Mouse (Mus musculus): ENCODE measurements at regions not wholly inside any gene's neighbourhood (a gene's known extent, or its start where the extent isn't known, plus 50 kb on each side); places are given as distances from the start of the nearest gene placed in this dataset.

DNA sequence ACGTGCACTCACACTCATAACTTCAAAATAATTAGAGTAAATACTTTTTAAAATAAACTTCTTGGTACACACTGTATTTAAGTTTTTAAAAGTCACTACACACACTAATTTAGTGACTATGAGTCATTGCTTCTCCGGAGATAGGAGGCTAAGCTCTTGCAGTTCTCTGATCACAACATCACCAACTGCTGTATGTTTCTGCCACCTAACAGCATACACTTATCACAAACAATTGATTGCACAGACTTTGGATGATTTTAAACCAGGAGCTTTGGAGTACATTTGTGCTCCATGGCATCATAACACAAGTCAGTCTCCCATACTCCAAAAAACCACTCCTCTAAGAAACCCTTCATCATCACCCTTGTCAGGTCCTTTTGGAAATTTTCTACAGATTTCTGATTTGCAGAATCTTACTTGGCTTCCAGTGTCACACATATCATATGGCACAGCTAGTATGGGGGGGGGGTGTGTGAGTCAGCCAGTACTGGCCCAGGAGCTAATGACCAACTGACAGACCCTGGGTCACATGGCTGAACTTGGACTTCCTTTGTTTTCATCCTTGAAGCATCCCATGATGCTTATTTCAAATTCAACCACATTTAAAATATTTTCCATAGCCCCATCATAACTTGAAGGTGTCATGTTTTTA lies 179.1 kb upstream of the Tmtc1 start:
- no peak overlapping the region for H3K4me3 ChIP-seq
- peaks cover 12% of the 10 kb centered on the region; the same call in 1 of the 2 replicates for H3K4me1 ChIP-seq
- H3K27ac ChIP-seq, result no peak overlapping the region
- H3K9me3 ChIP-seq, result no peaks in the 10 kb centered on the region
- no peaks in the 10 kb centered on the region for H3K27me3 ChIP-seq (ENCODE audit: insufficient read depth, poor library complexity, severe bottlenecking)
- WGBS, result 88% methylated on average over 2 of the region's 2 CpGs
- no peaks in the 10 kb centered on the region for H3K36me3 ChIP-seq
- no peak for DNase-seq (ENCODE audit: low spot score)

DNA sequence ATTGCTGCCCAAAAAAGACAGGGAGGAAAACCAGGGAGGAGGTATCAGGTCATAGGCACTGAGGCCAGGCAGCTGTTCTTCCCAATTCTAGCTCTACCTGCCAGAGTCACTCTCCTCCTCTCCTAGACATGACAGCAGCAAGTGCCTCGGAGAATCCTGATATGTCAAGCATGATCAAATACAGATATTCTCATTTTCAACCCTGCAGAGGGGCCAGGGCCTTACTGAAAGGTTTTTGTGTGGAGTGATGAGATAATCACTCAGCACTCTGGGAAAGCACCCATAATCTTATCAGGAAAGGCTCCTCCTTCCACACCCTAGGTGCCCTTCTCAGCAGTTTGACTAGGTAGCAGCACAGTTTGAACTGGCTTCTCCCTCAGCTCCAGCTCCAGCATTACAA lies 175.8 kb upstream of the Tmtc1 start:
- Histone ChIP-seq H3K4me3 (no peak overlapping the region), H3K27ac (no peak overlapping the region), H3K27me3 (ENCODE audit: insufficient read depth, poor library complexity, severe bottlenecking) (no peaks in the 10 kb centered on the region), H3K36me3 (no peaks in the 10 kb centered on the region), H3K4me1 (peaks cover 25% of the 10 kb centered on the region), H3K9me3 (no peaks in the 10 kb centered on the region)
- no peak for DNase-seq (ENCODE audit: low spot score)
- WGBS, result 23% methylated on average over 1 of the region's 1 CpGs

DNA sequence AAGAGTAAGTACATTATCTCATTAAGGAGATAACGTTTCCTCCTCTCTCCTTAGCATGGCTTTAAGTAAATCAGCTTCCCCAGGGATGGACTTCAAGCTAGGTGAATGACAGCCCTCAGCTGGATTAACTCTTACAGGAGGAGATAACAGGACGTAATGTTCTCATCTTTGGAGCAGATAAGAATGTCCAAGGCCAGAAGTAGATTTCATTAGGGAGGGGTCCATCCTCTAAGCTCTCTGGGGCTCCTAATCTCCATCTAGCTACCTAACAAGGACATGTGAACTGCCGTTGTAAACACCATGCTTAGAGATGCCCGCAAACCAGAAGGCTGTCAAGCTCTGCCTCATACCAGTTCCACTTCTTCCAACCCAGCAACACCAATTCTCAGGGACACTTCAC lies 171.7 kb upstream of the Tmtc1 start:
- Histone ChIP-seq H3K9me3 (no peaks in the 10 kb centered on the region), H3K36me3 (no peaks in the 10 kb centered on the region), H3K4me3 (peak overlapping the region; percentile 22), H3K27ac (peak overlapping the region; percentile 59; the same call in 1 of the 2 replicates), H3K27me3 (ENCODE audit: insufficient read depth, poor library complexity, severe bottlenecking) (no peaks in the 10 kb centered on the region), H3K4me1 (peaks cover 31% of the 10 kb centered on the region)
- WGBS, result 4% methylated on average over 4 of the region's 4 CpGs
- DNase-seq (ENCODE audit: low spot score), result peak; percentile 74

DNA sequence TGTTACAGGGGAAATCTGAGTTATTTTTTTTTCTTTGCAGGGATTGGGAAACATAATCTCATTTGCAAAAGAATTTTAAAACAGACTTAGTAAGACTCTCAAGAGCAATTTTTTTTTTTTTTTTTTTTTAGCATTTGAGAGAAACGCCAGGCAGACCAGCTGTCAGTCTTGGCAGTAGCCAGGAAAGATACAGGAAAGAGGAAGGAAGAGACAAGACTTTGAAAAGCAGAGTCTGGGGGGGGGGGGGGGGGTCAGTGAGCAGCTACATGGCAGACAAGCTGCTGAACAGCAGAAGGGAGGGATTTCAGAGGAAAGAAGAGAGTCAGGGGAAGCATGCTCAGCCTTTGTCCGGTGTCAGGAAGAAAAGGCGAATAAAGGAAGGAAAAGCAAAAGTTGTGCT lies 171.3 kb upstream of the Tmtc1 start:
- H3K27me3 ChIP-seq (ENCODE audit: insufficient read depth, poor library complexity, severe bottlenecking), result no peaks in the 10 kb centered on the region
- peak overlapping the region; percentile 59; the same call in 1 of the 2 replicates for H3K27ac ChIP-seq
- no peak for DNase-seq (ENCODE audit: low spot score)
- H3K36me3 ChIP-seq, result no peaks in the 10 kb centered on the region
- H3K4me1 ChIP-seq, result peaks cover 28% of the 10 kb centered on the region
- H3K9me3 ChIP-seq, result no peaks in the 10 kb centered on the region
- WGBS, result 12% methylated on average over 3 of the region's 3 CpGs
- H3K4me3 ChIP-seq, result peak overlapping the region; percentile 22; the same call in 1 of the 2 replicates

DNA sequence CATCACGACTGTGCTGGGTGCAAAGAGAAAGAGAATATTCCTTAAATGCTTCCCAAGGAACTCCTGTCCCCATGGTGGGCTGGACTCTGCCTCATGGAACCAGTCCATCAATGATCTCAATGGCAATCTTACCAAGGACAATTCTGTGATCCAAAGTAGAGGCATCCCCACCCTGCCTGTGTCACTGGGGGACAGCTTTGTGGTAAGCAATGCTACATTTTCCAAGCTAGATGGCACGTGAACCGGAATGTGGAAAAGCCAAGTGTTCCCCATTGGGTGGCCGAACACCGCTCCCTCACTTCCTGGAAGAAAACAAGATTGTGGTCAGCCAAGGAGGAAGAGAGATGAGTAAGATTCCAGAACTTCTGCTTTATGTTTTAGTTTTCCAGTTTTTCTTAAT lies 164.7 kb upstream of the Tmtc1 start:
- Histone ChIP-seq H3K4me1 (0 out of 2 replicates have a peak, but pooled peaks cover 1% of the 10 kb centered on the region), H3K27me3 (ENCODE audit: insufficient read depth, poor library complexity, severe bottlenecking) (no peaks in the 10 kb centered on the region), H3K9me3 (no peaks in the 10 kb centered on the region), H3K27ac (no peak overlapping the region), H3K4me3 (no peak overlapping the region), H3K36me3 (no peaks in the 10 kb centered on the region)
- 82% methylated on average over 5 of the region's 5 CpGs for WGBS
- no peak for DNase-seq (ENCODE audit: low spot score)

DNA sequence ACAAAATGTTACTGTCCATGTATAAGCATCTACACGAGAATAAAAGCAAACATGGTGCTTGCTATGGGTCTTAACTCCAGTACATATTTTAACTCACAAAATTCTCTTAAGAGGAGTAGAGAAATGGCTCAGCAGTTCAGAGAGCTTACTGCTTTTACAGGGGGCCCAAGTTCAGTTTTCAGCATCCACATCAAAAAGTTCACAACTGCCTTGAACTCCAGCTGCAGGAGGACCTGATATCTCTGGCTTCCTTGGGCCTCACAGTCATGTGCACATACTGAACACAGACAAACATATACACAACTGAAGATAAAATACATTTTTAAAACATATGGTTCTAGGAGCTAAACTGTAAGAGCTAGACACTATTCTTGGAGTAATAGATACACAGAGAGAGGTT lies 161.0 kb upstream of the Tmtc1 start:
- 0 out of 2 replicates have a peak, but pooled peaks cover 3% of the 10 kb centered on the region for H3K4me1 ChIP-seq
- H3K4me3 ChIP-seq, result no peak overlapping the region
- no peaks in the 10 kb centered on the region for H3K9me3 ChIP-seq
- no peak for DNase-seq (ENCODE audit: low spot score)
- H3K27me3 ChIP-seq (ENCODE audit: insufficient read depth, poor library complexity, severe bottlenecking), result no peaks in the 10 kb centered on the region
- H3K27ac ChIP-seq, result no peak overlapping the region
- 83% methylated on average over 1 of the region's 1 CpGs for WGBS
- no peaks in the 10 kb centered on the region for H3K36me3 ChIP-seq

DNA sequence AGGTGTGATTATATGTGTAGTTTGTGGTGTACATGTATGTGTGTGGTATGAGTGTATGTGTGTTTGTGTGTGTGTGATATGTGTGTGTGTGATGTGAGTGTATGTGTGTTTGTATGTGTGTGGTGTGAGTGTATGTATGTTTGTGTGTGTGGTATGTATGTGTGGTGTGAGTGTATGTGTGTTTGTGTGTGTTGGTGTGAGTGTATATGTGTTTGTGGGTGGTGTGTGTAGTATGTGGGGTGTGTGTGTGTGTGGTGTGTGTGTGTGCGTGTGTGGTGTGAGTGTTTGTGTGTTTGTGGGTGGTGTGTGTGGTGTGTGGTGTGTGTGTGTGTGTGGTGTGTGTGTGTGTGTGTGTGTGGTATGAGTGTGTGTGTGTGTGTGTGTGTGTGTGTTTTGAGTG lies 160.6 kb upstream of the Tmtc1 start:
- WGBS, result 0% methylated on average over 1 of the region's 1 CpGs

DNA sequence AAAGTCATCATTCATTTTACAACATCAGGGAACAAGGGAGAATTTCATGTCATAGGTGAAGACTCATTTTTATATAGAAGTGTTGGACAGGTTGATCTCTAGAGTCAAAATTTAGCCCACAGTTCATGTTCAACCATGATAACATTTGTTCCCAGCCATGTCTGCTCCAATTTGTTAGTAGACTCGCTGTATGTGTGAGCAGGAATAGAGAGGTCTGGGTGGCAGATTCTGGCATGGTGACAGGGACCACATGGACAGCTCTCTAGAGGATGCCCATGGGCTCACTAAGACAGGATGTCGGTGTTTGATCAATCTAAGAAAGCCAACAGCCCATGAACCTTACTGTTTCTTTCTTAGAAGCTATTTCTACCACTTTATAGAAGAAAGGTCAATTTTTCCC lies 159.7 kb upstream of the Tmtc1 start:
- no peak overlapping the region for H3K4me3 ChIP-seq
- peaks cover 7% of the 10 kb centered on the region; the same call in 1 of the 2 replicates for H3K4me1 ChIP-seq
- 77% methylated on average over 2 of the region's 2 CpGs for WGBS
- DNase-seq (ENCODE audit: low spot score), result no peak
- no peak overlapping the region for H3K27ac ChIP-seq
- no peaks in the 10 kb centered on the region for H3K36me3 ChIP-seq
- no peaks in the 10 kb centered on the region for H3K9me3 ChIP-seq
- H3K27me3 ChIP-seq (ENCODE audit: insufficient read depth, poor library complexity, severe bottlenecking), result no peaks in the 10 kb centered on the region

More for the DNA sequence above, 160.6 kb upstream of the Tmtc1 start:
- H3K36me3 ChIP-seq, result no peaks in the 10 kb centered on the region
- no peak overlapping the region for H3K27ac ChIP-seq
- no peaks in the 10 kb centered on the region for H3K27me3 ChIP-seq (ENCODE audit: insufficient read depth, poor library complexity, severe bottlenecking)
- 0 out of 2 replicates have a peak, but pooled peaks cover 3% of the 10 kb centered on the region for H3K4me1 ChIP-seq
- no peak for DNase-seq (ENCODE audit: low spot score)
- H3K9me3 ChIP-seq, result no peaks in the 10 kb centered on the region
- no peak overlapping the region for H3K4me3 ChIP-seq

DNA sequence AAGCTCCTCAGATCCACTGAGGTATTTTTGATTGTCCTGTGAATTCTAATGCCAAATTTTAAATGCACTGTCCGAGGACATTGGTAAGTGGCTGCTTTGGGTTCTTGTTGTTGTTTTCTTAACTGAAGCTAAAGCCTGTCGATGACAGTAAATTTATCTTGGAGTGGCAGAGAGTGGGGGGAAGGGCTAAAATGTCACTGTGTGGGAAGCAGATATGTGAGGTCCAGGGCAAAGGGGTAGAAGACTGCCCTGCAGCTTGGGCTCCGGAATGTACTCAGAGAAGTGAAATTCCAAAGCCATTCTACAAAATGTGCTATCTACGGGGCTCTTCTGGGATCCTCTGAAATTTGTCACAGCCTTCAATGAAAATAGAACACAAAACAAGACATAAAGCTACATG lies 159.3 kb upstream of the Tmtc1 start:
- WGBS, result 29% methylated on average over 4 of the region's 4 CpGs
- no peaks in the 10 kb centered on the region for H3K9me3 ChIP-seq
- H3K27ac ChIP-seq, result peak overlapping the region; percentile 39; the same call in 1 of the 2 replicates

DNA sequence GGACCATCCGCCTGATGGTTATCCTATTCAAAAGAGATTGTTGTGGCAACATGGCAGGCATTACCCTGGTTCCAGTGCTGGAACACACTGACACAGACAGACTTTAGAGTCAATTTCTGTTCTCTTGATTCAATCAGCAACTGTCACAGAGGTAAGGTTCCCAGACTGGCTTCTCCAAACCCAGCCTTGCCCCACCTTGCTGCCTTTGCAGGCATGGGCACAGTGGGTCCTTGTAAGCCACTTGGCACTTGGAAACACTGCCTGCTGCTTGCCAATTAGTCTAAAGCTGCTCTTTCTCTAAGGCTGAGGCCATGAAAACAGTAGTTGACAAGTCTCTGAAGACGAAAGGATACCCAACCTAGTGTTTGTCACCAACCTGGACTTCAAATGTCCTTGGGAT lies 158.7 kb upstream of the Tmtc1 start:
- 73% methylated on average over 2 of the region's 2 CpGs for WGBS
- H3K4me1 ChIP-seq, result peaks cover 13% of the 10 kb centered on the region
- no peak for DNase-seq (ENCODE audit: low spot score)
- no peaks in the 10 kb centered on the region for H3K36me3 ChIP-seq
- H3K27ac ChIP-seq, result peak overlapping the region; percentile 39; the same call in 1 of the 2 replicates
- no peaks in the 10 kb centered on the region for H3K9me3 ChIP-seq
- H3K27me3 ChIP-seq (ENCODE audit: insufficient read depth, poor library complexity, severe bottlenecking), result no peaks in the 10 kb centered on the region
- H3K4me3 ChIP-seq, result no peak overlapping the region

More for the DNA sequence above, 159.3 kb upstream of the Tmtc1 start:
- H3K36me3 ChIP-seq, result no peaks in the 10 kb centered on the region
- DNase-seq (ENCODE audit: low spot score), result no peak
- H3K27me3 ChIP-seq (ENCODE audit: insufficient read depth, poor library complexity, severe bottlenecking), result no peaks in the 10 kb centered on the region
- peaks cover 11% of the 10 kb centered on the region for H3K4me1 ChIP-seq
- no peak overlapping the region for H3K4me3 ChIP-seq

DNA sequence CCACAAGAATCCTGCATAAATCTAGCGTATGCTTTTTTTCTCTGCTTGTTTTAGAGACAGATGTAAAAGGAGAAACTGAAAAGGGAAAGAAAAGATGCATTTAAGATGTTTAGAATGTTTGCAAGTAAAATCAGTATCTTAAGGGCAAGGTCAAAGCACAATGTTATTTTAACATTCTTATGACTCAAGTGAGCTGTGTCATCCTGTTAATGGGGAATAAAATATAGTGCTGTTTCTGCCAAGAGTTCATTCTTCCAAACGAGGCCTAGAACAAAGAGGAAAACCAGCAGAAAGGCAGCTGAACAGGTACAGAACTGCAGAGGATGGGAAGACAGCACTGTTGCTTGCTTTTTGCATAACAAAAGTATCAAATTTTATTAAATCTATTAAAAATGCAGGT lies 156.7 kb upstream of the Tmtc1 start:
- H3K36me3 ChIP-seq, result no peaks in the 10 kb centered on the region

DNA sequence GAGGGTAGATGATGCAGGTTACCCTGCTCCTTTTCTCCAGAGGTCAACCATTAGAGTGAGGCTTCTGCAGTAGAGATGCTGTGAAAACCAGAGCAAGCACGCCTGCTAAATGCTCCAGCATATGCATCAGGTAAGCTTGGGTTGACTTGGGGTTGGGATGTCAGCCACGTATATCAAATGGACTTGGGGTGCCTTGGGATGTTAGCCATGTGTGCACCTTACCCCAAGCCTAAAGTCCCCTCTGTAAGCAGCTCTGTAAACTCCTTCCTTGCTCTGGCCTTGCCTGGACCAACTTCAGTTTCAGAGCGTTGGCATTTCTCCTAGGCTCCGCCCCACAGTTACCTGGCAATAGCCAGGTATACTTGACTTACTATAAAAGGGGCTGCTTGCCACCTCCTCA lies 155.3 kb upstream of the Tmtc1 start:
- Histone ChIP-seq H3K36me3 (no peaks in the 10 kb centered on the region), H3K9me3 (no peaks in the 10 kb centered on the region), H3K4me1 (peaks cover 13% of the 10 kb centered on the region), H3K27me3 (ENCODE audit: insufficient read depth, poor library complexity, severe bottlenecking) (no peaks in the 10 kb centered on the region), H3K27ac (peak overlapping the region; percentile 75; the same call in 1 of the 2 replicates), H3K4me3 (no peak overlapping the region)
- DNase-seq (ENCODE audit: low spot score), result no peak
- 69% methylated on average over 4 of the region's 4 CpGs for WGBS

More for the DNA sequence above, 156.7 kb upstream of the Tmtc1 start:
- 70% methylated on average over 2 of the region's 2 CpGs for WGBS
- DNase-seq (ENCODE audit: low spot score), result no peak
- Histone ChIP-seq H3K4me3 (no peak overlapping the region), H3K4me1 (peaks cover 13% of the 10 kb centered on the region), H3K27me3 (ENCODE audit: insufficient read depth, poor library complexity, severe bottlenecking) (no peaks in the 10 kb centered on the region), H3K27ac (no peak overlapping the region), H3K9me3 (no peaks in the 10 kb centered on the region)

DNA sequence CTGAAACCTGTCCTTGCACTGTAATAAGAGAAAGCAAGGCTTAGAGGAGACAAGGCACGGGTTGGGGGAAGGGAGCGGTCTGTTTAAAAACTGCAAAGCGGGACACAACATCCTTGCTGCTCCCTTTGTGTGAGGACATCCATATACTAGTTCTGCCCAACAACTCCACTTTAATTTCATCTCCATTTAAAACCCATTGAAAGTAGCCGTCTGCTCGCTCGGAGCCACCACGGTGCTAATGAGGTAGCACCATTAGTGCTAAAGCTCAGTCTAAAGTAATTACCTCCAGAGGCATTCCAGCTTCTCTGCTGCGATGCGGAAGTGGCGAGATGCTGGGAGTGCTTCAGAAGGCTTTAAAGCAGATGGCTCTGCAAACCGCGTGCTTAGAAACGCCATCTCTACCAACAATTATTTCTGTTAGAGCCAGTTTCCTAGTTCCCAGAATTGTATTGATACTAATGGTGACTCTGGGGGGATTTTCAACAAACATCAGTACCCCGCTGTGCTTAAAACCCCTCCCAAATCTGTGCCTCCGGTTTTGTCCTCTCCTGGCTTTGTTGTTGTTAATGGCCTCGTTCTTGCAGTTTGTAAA lies 154.7 kb upstream of the Tmtc1 start:
- Histone ChIP-seq H3K4me3 (peak overlapping the region; percentile 52), H3K9me3 (no peaks in the 10 kb centered on the region), H3K27me3 (ENCODE audit: insufficient read depth, poor library complexity, severe bottlenecking) (no peaks in the 10 kb centered on the region), H3K4me1 (peaks cover 11% of the 10 kb centered on the region), H3K27ac (peak overlapping the region; percentile 75), H3K36me3 (no peaks in the 10 kb centered on the region)
- no peak for DNase-seq (ENCODE audit: low spot score)
- 2% methylated on average over 16 of the region's 16 CpGs for WGBS

All from heart, embryonic 10.5 days (tissue).